Mouse (Mus musculus): ENCODE data around the gene Fgfr1op2. TPM values are rescaled to one million over a fixed set of nuclear protein-coding genes. Genes with fewer than 3 reads are reported as not detected.
A peak's percentile ranks its signal among the peaks of the same experiment; 100 is the strongest.

The Fgfr1op2 gene
- polyA plus RNA-seq, 1 experiment from 2014 or later = 75.1 TPM

GRCm38 (mm10) chr6:146585134-146585533, 8.1 kb downstream of the Fgfr1op2 start:
- no peaks in the 10 kb centered on the region for H3K27me3 ChIP-seq (replicated peaks; ENCODE audit: control insufficient read depth, insufficient read depth, low read length)
- no peak for TF ChIP-seq CTCF (IDR thresholded peaks at IDR 0.05; ENCODE audit: low read depth)
- H3K27ac ChIP-seq (ENCODE audit: low read depth, low read length) = no peak overlapping the region
- H3K4me1 ChIP-seq (replicated peaks; ENCODE audit: control insufficient read depth, insufficient read depth, low read length) = no peaks in the 10 kb centered on the region
- no peak for ATAC-seq
- no peak overlapping the region for H3K4me3 ChIP-seq (ENCODE audit: low read depth, low read length)
- H3K4me2 ChIP-seq (replicated peaks; ENCODE audit: low read depth) = no peak overlapping the region
- WGBS = 93% methylated on average over 5 of the region's 5 CpGs
- H3K36me3 ChIP-seq (ENCODE audit: control insufficient read depth, insufficient read depth) = peaks cover 44% of the 10 kb centered on the region
- H3K9me3 ChIP-seq (ENCODE audit: control insufficient read depth) = no peaks in the 10 kb centered on the region
- no peak overlapping the region for H3K9ac ChIP-seq (ENCODE audit: low read depth, low read length)

GRCm38 (mm10) chr6:146602601-146603000, 25.6 kb downstream of the Fgfr1op2 start:
- Histone ChIP-seq H3K9ac (ENCODE audit: low read depth, low read length) (no peak overlapping the region), H3K4me3 (ENCODE audit: low read depth, low read length) (no peak overlapping the region), H3K4me1 (replicated peaks; ENCODE audit: control insufficient read depth, insufficient read depth, low read length) (no peaks in the 10 kb centered on the region), H3K4me2 (replicated peaks; ENCODE audit: low read depth) (no peak overlapping the region), H3K36me3 (ENCODE audit: control insufficient read depth, insufficient read depth) (peaks cover 74% of the 10 kb centered on the region), H3K27ac (ENCODE audit: low read depth, low read length) (no peak overlapping the region), H3K9me3 (ENCODE audit: control insufficient read depth) (no peaks in the 10 kb centered on the region), H3K27me3 (replicated peaks; ENCODE audit: control insufficient read depth, insufficient read depth, low read length) (no peaks in the 10 kb centered on the region)
- 90% methylated on average over 4 of the region's 4 CpGs for WGBS
- ATAC-seq = no peak
- TF ChIP-seq CTCF (IDR thresholded peaks at IDR 0.05; ENCODE audit: low read depth) = no peak

GRCm38 (mm10) chr6:146603651-146604050, 26.6 kb downstream of the Fgfr1op2 start:
- Histone ChIP-seq H3K27me3 (replicated peaks; ENCODE audit: control insufficient read depth, insufficient read depth, low read length) (no peaks in the 10 kb centered on the region), H3K4me3 (ENCODE audit: low read depth, low read length) (no peak overlapping the region), H3K27ac (ENCODE audit: low read depth, low read length) (no peak overlapping the region), H3K4me1 (replicated peaks; ENCODE audit: control insufficient read depth, insufficient read depth, low read length) (no peaks in the 10 kb centered on the region), H3K9ac (ENCODE audit: low read depth, low read length) (no peak overlapping the region), H3K36me3 (ENCODE audit: control insufficient read depth, insufficient read depth) (peaks cover 80% of the 10 kb centered on the region), H3K9me3 (ENCODE audit: control insufficient read depth) (no peaks in the 10 kb centered on the region), H3K4me2 (replicated peaks; ENCODE audit: low read depth) (no peak overlapping the region)
- no peak for TF ChIP-seq CTCF (IDR thresholded peaks at IDR 0.05; ENCODE audit: low read depth)
- WGBS = 90% methylated on average over 10 of the region's 10 CpGs
- no peak for ATAC-seq

GRCm38 (mm10) chr6:146611385-146611784, 34.4 kb downstream of the Fgfr1op2 start:
- H3K9ac ChIP-seq (ENCODE audit: low read depth, low read length) = no peak overlapping the region
- peaks cover 74% of the 10 kb centered on the region for H3K36me3 ChIP-seq (ENCODE audit: control insufficient read depth, insufficient read depth)
- H3K4me2 ChIP-seq (replicated peaks; ENCODE audit: low read depth) = no peak overlapping the region
- no peaks in the 10 kb centered on the region for H3K9me3 ChIP-seq (ENCODE audit: control insufficient read depth)
- H3K4me1 ChIP-seq (replicated peaks; ENCODE audit: control insufficient read depth, insufficient read depth, low read length) = no peaks in the 10 kb centered on the region
- TF ChIP-seq CTCF (IDR thresholded peaks at IDR 0.05; ENCODE audit: low read depth) = no peak
- H3K27ac ChIP-seq (ENCODE audit: low read depth, low read length) = no peak overlapping the region
- ATAC-seq = no peak
- no peaks in the 10 kb centered on the region for H3K27me3 ChIP-seq (replicated peaks; ENCODE audit: control insufficient read depth, insufficient read depth, low read length)
- no peak overlapping the region for H3K4me3 ChIP-seq (ENCODE audit: low read depth, low read length)
- WGBS = 77% methylated on average over 6 of the region's 6 CpGs

- Histone ChIP-seq H3K9me3 (ENCODE audit: control insufficient read depth) (no peaks in the 10 kb centered on the region), H3K9ac (ENCODE audit: low read depth, low read length) (no peak overlapping the region), H3K4me2 (replicated peaks; ENCODE audit: low read depth) (no peak overlapping the region), H3K4me1 (replicated peaks; ENCODE audit: control insufficient read depth, insufficient read depth, low read length) (no peaks in the 10 kb centered on the region), H3K4me3 (ENCODE audit: low read depth, low read length) (no peak overlapping the region), H3K36me3 (ENCODE audit: control insufficient read depth, insufficient read depth) (peaks cover 74% of the 10 kb centered on the region), H3K27me3 (replicated peaks; ENCODE audit: control insufficient read depth, insufficient read depth, low read length) (no peaks in the 10 kb centered on the region), H3K27ac (ENCODE audit: low read depth, low read length) (no peak overlapping the region)
- ATAC-seq = no peak
- TF ChIP-seq CTCF (IDR thresholded peaks at IDR 0.05; ENCODE audit: low read depth) = no peak
- whole genome bisulfite sequencing = 75% methylated on average over 7 of the region's 7 CpGs
These were observed 34.9 kb downstream of the Fgfr1op2 start for GRCm38 (mm10) chr6:146611897-146612296.

GRCm38 (mm10) chr6:146612736-146613135, 35.7 kb downstream of the Fgfr1op2 start:
- 92% methylated on average over 5 of the region's 5 CpGs for WGBS
- no peak overlapping the region for H3K9ac ChIP-seq (ENCODE audit: low read depth, low read length)
- no peak overlapping the region for H3K27ac ChIP-seq (ENCODE audit: low read depth, low read length)
- no peak overlapping the region for H3K4me3 ChIP-seq (ENCODE audit: low read depth, low read length)
- no peaks in the 10 kb centered on the region for H3K27me3 ChIP-seq (replicated peaks; ENCODE audit: control insufficient read depth, insufficient read depth, low read length)
- H3K36me3 ChIP-seq (ENCODE audit: control insufficient read depth, insufficient read depth) = peaks cover 75% of the 10 kb centered on the region
- ATAC-seq = no peak
- no peak overlapping the region for H3K4me2 ChIP-seq (replicated peaks; ENCODE audit: low read depth)
- no peaks in the 10 kb centered on the region for H3K4me1 ChIP-seq (replicated peaks; ENCODE audit: control insufficient read depth, insufficient read depth, low read length)
- TF ChIP-seq CTCF (IDR thresholded peaks at IDR 0.05; ENCODE audit: low read depth) = no peak
- H3K9me3 ChIP-seq (ENCODE audit: control insufficient read depth) = no peaks in the 10 kb centered on the region

- H3K27ac ChIP-seq (ENCODE audit: low read depth, low read length) = no peak overlapping the region
- no peak for ATAC-seq
- 0 out of 2 replicates have a peak, but pooled peaks have one; percentile 8 for TF ChIP-seq CTCF (IDR thresholded peaks at IDR 0.05; ENCODE audit: low read depth)
- H3K27me3 ChIP-seq (replicated peaks; ENCODE audit: control insufficient read depth, insufficient read depth, low read length) = no peaks in the 10 kb centered on the region
- no peaks in the 10 kb centered on the region for H3K9me3 ChIP-seq (ENCODE audit: control insufficient read depth)
- H3K9ac ChIP-seq (ENCODE audit: low read depth, low read length) = no peak overlapping the region
- H3K4me1 ChIP-seq (replicated peaks; ENCODE audit: control insufficient read depth, insufficient read depth, low read length) = no peaks in the 10 kb centered on the region
- no peak overlapping the region for H3K4me3 ChIP-seq (ENCODE audit: low read depth, low read length)
- WGBS = 92% methylated on average over 5 of the region's 5 CpGs
- H3K4me2 ChIP-seq (replicated peaks; ENCODE audit: low read depth) = no peak overlapping the region
- H3K36me3 ChIP-seq (ENCODE audit: control insufficient read depth, insufficient read depth) = peaks cover 76% of the 10 kb centered on the region
These were observed 36.9 kb downstream of the Fgfr1op2 start for GRCm38 (mm10) chr6:146613907-146614306.
